Mouse (Mus musculus) T-cell, adult 2 months (primary cell): ENCODE results near the gene Erich4.
"Not testable (repeated sequence)": the region's sequence is repeated elsewhere in the genome, so short reads cannot be mapped to it uniquely, and the experiment has no call there.

Source experiments
- DNase-seq: peaks from one replicate; pipeline ENCODE4 v3.0.0; 2022; ENCODE audit warnings: low spot score

The Erich4 gene

GRCm38 (mm10) chr7:25576793-25577437, 38.8 kb downstream of the Erich4 start:
- DNase-seq: peak; percentile 65

- peak; percentile 27 for DNase-seq
Observed at GRCm38 (mm10) chr7:25576308-25576707, 39.4 kb downstream of the Erich4 start.

DNA sequence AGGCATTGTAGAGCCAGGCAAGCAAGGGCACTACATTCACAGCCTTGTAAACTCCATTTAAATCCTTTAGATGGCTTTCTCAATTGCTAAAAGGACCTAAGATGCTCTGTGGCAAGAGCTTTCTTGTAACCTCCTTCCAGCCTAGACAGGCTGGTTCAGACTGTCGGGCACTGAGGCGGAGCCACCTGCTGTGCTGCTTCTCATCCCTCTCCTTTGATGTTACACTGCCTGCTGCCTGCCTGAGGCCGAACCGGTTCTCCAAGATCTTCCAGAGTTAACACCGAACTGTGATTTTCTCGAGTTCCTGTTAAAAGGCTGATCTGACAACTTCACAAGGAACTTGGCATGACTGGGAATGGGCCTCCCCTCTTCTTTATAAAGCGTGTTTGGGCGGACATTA, 39.8 kb downstream of the Erich4 start:
- DNase-seq: peak; percentile 20

DNA sequence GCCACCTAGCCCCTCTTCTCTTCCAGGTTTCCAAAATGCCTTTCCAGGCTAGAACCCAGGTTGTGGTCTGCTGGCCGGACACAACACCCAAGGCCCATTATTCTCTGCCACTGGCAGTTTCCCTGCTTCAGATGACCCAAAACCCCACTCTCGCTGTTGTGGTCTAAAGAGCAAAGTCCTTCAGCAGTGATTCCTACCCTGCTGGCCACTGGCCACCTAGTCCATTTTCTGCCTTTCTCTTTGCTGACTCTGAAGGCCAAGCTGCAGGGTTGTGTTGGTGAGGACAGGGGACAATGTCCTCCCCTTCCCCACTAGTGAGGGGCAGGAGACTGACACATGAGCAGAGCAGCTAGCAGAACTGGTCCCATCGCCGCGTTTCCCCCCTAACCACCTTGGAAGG, 40.6 kb downstream of the Erich4 start:
- DNase-seq: no peak

DNA sequence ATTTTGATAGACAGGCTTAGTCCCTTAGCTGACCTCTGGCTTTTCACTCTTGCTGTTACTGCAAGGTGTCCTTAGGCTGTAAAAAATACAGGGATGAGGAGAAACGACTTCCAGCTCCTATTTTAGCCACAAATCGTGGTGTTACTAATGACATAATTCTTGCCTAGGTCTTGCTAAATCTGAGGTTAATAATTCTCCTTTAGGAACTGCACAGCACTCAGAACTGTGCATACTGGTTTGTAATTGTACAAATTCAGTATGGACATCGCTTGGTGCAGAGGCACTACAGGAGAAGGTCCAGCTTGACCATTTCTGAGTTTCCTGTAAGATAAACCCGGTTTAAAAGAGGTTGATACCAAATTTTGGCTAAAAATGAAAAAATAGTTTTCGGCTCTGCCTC, 41.9 kb downstream of the Erich4 start:
- DNase-seq: not testable (repeated sequence)

GRCm38 (mm10) chr7:25568721-25569120, 47.0 kb downstream of the Erich4 start:
- no peak for DNase-seq
